Mouse (Mus musculus) MEL (cell line): ENCODE measurements at regions not wholly inside any gene's neighbourhood (a gene's known extent, or its start where the extent isn't known, plus 50 kb on each side); places are given as distances from the start of the nearest gene placed in this dataset.

Experiments used
- DNase-seq: peaks from one replicate; pipeline ENCODE4 v3.0.0; 2011; ENCODE audit warnings: low read depth, low spot score
- H3K27ac ChIP-seq: 2 replicates; pipeline ENCODE4 v1.5.1; 2012; ENCODE audit warnings: low read depth, mild to moderate bottlenecking, control low read depth, low read length, moderate library complexity; ENCODE audit not compliant: control insufficient read depth
- H3K27me3 ChIP-seq, 2 experiments: fragments of 150-350 bp in 1 of 2; sonication (generic) in 1 of 2; 2 replicates each; pipeline ENCODE4 v1.6.1; 2012; ENCODE audit warnings: low read length in 2 of 2, mild to moderate bottlenecking in 2 of 2, improper control_type of control experiment in 1 of 2, moderate library complexity in 1 of 2; ENCODE audit not compliant: insufficient read depth in 2 of 2, control insufficient read depth in 1 of 2
- H3K36me3 ChIP-seq, 2 experiments: 2 replicates each; pipeline ENCODE4 v1.6.1; 2012 to 2014; ENCODE audit warnings: low read length in 2 of 2, improper control_type of control experiment in 1 of 2, inconsistent platforms in 1 of 2, mild to moderate bottlenecking in 1 of 2; ENCODE audit not compliant: insufficient read depth in 2 of 2, control insufficient read depth in 1 of 2
- H3K4me1 ChIP-seq, 2 experiments: fragments of 150-350 bp in 1 of 2; sonication (generic) in 1 of 2; 2 replicates each; pipeline ENCODE4 v1.6.1; 2012; ENCODE audit warnings: low read length in 2 of 2, improper control_type of control experiment in 1 of 2, mild to moderate bottlenecking in 1 of 2; ENCODE audit not compliant: insufficient read depth in 2 of 2, control insufficient read depth in 1 of 2
- H3K4me3 ChIP-seq, 2 experiments: fragments of 150-350 bp in 1 of 2; sonication (generic) in 1 of 2; 2 replicates each; pipeline ENCODE4 v1.5.1; 2012; ENCODE audit warnings: low read depth in 2 of 2, low read length in 2 of 2, mild to moderate bottlenecking in 2 of 2, moderate library complexity in 2 of 2, control low read depth in 1 of 2, improper control_type of control experiment in 1 of 2; ENCODE audit not compliant: control insufficient read depth in 1 of 2, insufficient read depth in 1 of 2
- H3K79me2 ChIP-seq: 2 replicates; pipeline ENCODE4 v1.6.1; 2012; ENCODE audit warnings: mild to moderate bottlenecking, low read length, moderate library complexity; ENCODE audit not compliant: control insufficient read depth, poor library complexity, insufficient read depth
- H3K9ac ChIP-seq: 2 replicates; pipeline ENCODE4 v1.6.1; 2012; ENCODE audit warnings: low read depth, mild to moderate bottlenecking, control low read depth, low read length, moderate library complexity; ENCODE audit not compliant: control insufficient read depth, poor library complexity, severe bottlenecking
- H3K9me3 ChIP-seq: fragments of 150-350 bp; sonication (generic); replicated peaks from 2 replicates; pipeline ENCODE4 v1.6.1; 2012; ENCODE audit warnings: mild to moderate bottlenecking, low read length, improper control_type of control experiment, moderate library complexity; ENCODE audit not compliant: insufficient read depth
- BHLHE40 ChIP-seq: IDR thresholded peaks from 2 replicates; pipeline ENCODE4 v1.6.1; 2012; ENCODE audit warnings: low read depth, mild to moderate bottlenecking, inconsistent platforms, low read length, improper control_type of control experiment, borderline replicate concordance
- CTCF ChIP-seq, 3 experiments: IDR thresholded peaks in 2 of 3; conservative IDR thresholded peaks in 1 of 3; 2 replicates each; pipeline ENCODE4 v1.5.1; 2011 to 2012; ENCODE audit warnings: low read length in 3 of 3, low read depth in 2 of 3, mild to moderate bottlenecking in 2 of 3, improper control_type of control experiment in 1 of 3, inconsistent platforms in 1 of 3, mixed read lengths in 1 of 3, moderate library complexity in 1 of 3; ENCODE audit not compliant: control insufficient read depth in 1 of 3, insufficient read depth in 1 of 3, poor library complexity in 1 of 3, severe bottlenecking in 1 of 3
- E2F4 ChIP-seq: IDR thresholded peaks from 2 replicates; pipeline ENCODE4 v1.6.1; 2011; ENCODE audit warnings: low read depth, low read length, improper control_type of control experiment, borderline replicate concordance
- EP300 ChIP-seq, 2 experiments: IDR thresholded peaks; 2 replicates each; pipeline ENCODE4 v1.6.1; 2011; ENCODE audit warnings: improper control_type of control experiment in 2 of 2, low read length in 2 of 2, low read depth in 1 of 2, mild to moderate bottlenecking in 1 of 2
- HCFC1 ChIP-seq: IDR thresholded peaks from 2 replicates; pipeline ENCODE4 v1.6.1; 2012; ENCODE audit warnings: low read depth, mild to moderate bottlenecking, inconsistent platforms, low read length, improper control_type of control experiment, moderate library complexity
- JUND ChIP-seq: IDR thresholded peaks from 2 replicates; pipeline ENCODE4 v1.6.1; 2011; ENCODE audit warnings: low read depth, mild to moderate bottlenecking, improper control_type of control experiment, low read length
- KAT2A ChIP-seq: conservative IDR thresholded peaks from 2 replicates; pipeline ENCODE4 v1.6.1; 2012; ENCODE audit warnings: low read depth, low read length, improper control_type of control experiment, inconsistent platforms
- MEF2A ChIP-seq: IDR thresholded peaks from 2 replicates; pipeline ENCODE4 v1.6.1; 2014; ENCODE audit warnings: low read depth, mild to moderate bottlenecking, inconsistent platforms, low read length, improper control_type of control experiment; ENCODE audit not compliant: poor library complexity, insufficient replicate concordance, severe bottlenecking; ENCODE audit errors: extremely low read depth
- POLR2AphosphoS2 ChIP-seq: IDR thresholded peaks from 2 replicates; pipeline ENCODE4 v1.6.1; 2011; ENCODE audit warnings: low read length, improper control_type of control experiment
- POLR2AphosphoS5 ChIP-seq: IDR thresholded peaks from 2 replicates; pipeline ENCODE4 v1.6.1; 2012; ENCODE audit warnings: low read depth, borderline replicate concordance, mild to moderate bottlenecking, inconsistent platforms, low read length, moderate library complexity, mixed read lengths
- RAD21 ChIP-seq: IDR thresholded peaks from 2 replicates; pipeline ENCODE4 v1.6.1; 2011; ENCODE audit warnings: mild to moderate bottlenecking, low read depth, low read length, improper control_type of control experiment
- RCOR1 ChIP-seq: IDR thresholded peaks from 2 replicates; pipeline ENCODE4 v1.6.1; 2012; ENCODE audit warnings: low read depth, mild to moderate bottlenecking, inconsistent platforms, low read length, improper control_type of control experiment
- TAL1 ChIP-seq: IDR thresholded peaks from 2 replicates; pipeline ENCODE4 v1.6.1; 2012; ENCODE audit warnings: mild to moderate bottlenecking, inconsistent platforms, low read length, moderate library complexity, mixed read lengths
- TBP ChIP-seq: IDR thresholded peaks from 2 replicates; pipeline ENCODE4 v1.8.0; 2011; ENCODE audit warnings: low read depth, low read length, improper control_type of control experiment
- TCF12 ChIP-seq: IDR thresholded peaks from 2 replicates; pipeline ENCODE4 v1.6.1; 2014; ENCODE audit warnings: low read depth, mild to moderate bottlenecking, inconsistent platforms, low read length, improper control_type of control experiment, moderate library complexity
- UBTF ChIP-seq: IDR thresholded peaks from 2 replicates; pipeline ENCODE4 v1.6.1; 2012; ENCODE audit warnings: low read depth, mild to moderate bottlenecking, inconsistent platforms, low read length, improper control_type of control experiment, moderate library complexity, borderline replicate concordance; ENCODE audit not compliant: insufficient read depth
- ZKSCAN1 ChIP-seq: IDR thresholded peaks from 2 replicates; pipeline ENCODE4 v1.6.1; 2012; ENCODE audit warnings: low read depth, mild to moderate bottlenecking, inconsistent platforms, low read length, improper control_type of control experiment, moderate library complexity
- ZNF384 ChIP-seq: IDR thresholded peaks from 2 replicates; pipeline ENCODE4 v1.6.1; 2012; ENCODE audit warnings: low read depth, mild to moderate bottlenecking, inconsistent platforms, low read length, improper control_type of control experiment

GRCm38 (mm10) chr12:68889141-68889540 lies 269.8 kb downstream of the Rps29 start:
- no peaks in the 10 kb centered on the region for H3K9me3 ChIP-seq
- H3K36me3 ChIP-seq, result no peaks in the 10 kb centered on the region
- H3K9ac ChIP-seq, result no peak overlapping the region

GRCm38 (mm10) chr12:68882503-68882902 lies 276.5 kb downstream of the Rps29 start:
- Histone ChIP-seq H3K79me2 (no peaks in the 10 kb centered on the region), H3K4me1 (no peaks in the 10 kb centered on the region), H3K27me3 (no peaks in the 10 kb centered on the region), H3K9me3 (no peaks in the 10 kb centered on the region), H3K27ac (no peak overlapping the region), H3K4me3 (no peak overlapping the region), H3K9ac (no peak overlapping the region), H3K36me3 (no peaks in the 10 kb centered on the region)
- DNase-seq, result no peak
- TF ChIP-seq TCF12 (no peak), CTCF (IDR thresholded peaks at IDR 0.05 in 2 of 3, conservative IDR thresholded peaks at IDR 0.05 in 1 of 3; ENCODE audit: control insufficient read depth in 1 of 3, insufficient read depth in 1 of 3, low read depth in 2 of 3, low read length in 3 of 3, poor library complexity in 1 of 3, severe bottlenecking in 1 of 3) (no peak)

More at GRCm38 (mm10) chr12:68889141-68889540, 269.8 kb downstream of the Rps29 start:
- Histone ChIP-seq H3K27me3 (no peaks in the 10 kb centered on the region), H3K27ac (no peak overlapping the region), H3K79me2 (no peaks in the 10 kb centered on the region), H3K4me3 (no peak overlapping the region), H3K4me1 (no peaks in the 10 kb centered on the region)
- no peak for DNase-seq
- TF ChIP-seq UBTF (no peak), E2F4 (no peak), TCF12 (no peak), EP300 (IDR thresholded peaks at IDR 0.05; ENCODE audit: low read depth in 1 of 2, low read length in 2 of 2) (no peak)

- H3K27ac ChIP-seq, result no peak overlapping the region
- H3K79me2 ChIP-seq, result no peaks in the 10 kb centered on the region
- no peaks in the 10 kb centered on the region for H3K36me3 ChIP-seq
- H3K4me3 ChIP-seq, result no peak overlapping the region
- no peaks in the 10 kb centered on the region for H3K9me3 ChIP-seq
- H3K9ac ChIP-seq, result no peak overlapping the region
- DNase-seq, result no peak
- no peaks in the 10 kb centered on the region for H3K27me3 ChIP-seq
- H3K4me1 ChIP-seq, result no peaks in the 10 kb centered on the region
- no peak for TF ChIP-seq RAD21
- no peak for TF ChIP-seq POLR2AphosphoS5
- TF ChIP-seq MEF2A, result no peak
- no peak for TF ChIP-seq BHLHE40
- no peak for TF ChIP-seq RCOR1
- TF ChIP-seq KAT2A, result no peak
- TF ChIP-seq ZNF384, result no peak
- no peak for TF ChIP-seq TBP
- no peak for TF ChIP-seq ZKSCAN1
- no peak for TF ChIP-seq TAL1
- no peak for TF ChIP-seq POLR2AphosphoS2
- TF ChIP-seq HCFC1, result no peak
- TF ChIP-seq JUND, result no peak
Measured at GRCm38 (mm10) chr12:68879425-68879824, 279.6 kb downstream of the Rps29 start.
